In the genomic region with DNA sequence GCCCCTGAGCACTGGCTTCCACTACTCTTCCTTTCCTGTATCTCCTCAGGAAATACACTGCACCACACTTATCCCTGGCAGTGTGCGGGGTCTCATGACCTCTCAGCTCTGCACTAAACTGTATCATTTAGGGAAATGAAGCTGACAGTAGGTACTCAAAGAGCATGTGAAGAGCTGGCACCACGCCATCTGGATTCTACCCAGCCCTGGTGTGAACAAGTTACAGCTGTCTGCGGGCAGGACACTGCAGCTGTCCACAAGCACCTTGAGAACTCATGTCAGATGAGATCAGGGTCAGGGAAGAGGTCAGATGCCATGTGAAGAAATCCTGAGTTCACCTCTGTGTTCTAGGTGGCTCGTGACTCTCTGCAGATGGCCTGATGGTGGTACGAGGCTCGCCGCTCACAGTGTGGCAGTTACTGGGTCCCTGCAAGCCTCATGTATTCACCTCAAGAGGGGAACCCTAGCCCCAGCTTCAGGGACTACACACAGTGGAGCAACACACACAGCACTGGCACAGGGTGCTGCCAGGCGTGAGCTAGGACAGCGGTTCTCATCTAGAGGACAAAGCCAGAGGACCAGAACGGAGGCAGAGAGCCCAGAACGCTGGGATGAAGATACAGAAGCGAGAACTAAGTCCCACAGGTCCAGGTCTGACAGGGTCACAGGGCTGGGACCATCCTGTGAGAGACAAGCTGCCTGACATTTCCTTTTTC, we compare ENCODE assay signal across 11 mouse cellular contexts. TPM values are rescaled to one million over a fixed set of nuclear protein-coding genes. Genes with fewer than 3 reads are reported as not detected.
A peak's percentile ranks its signal among the peaks of the same experiment; 100 is the strongest.
DNase-seq lines count a peak whose midpoint lies in the region; ATAC-seq and TF ChIP-seq lines count a peak whose summit lies in the region.
"Had no signal": no experiment of that assay in that cellular context is flagged by ENCODE, and none has a peak within 500 bp of the region (broad histone marks: within the 10 kb centered on the region; RNA-seq: fewer than 3 reads in every experiment).

No protein-coding gene starts in this region.

- peak overlapping the region; percentile 86 for H3K27ac ChIP-seq in gastrocnemius, adult 2 months
- H3K27ac ChIP-seq in stomach, embryonic 15.5 days, result 0 out of 2 replicates have a peak overlapping the region, but pooled peaks have one; percentile 9
- H3K27ac ChIP-seq in stomach, postnatal 0 days (replicated peaks), result no peak overlapping the region
- peak overlapping the region; percentile 8; the same call in 1 of the 2 replicates for H3K27ac ChIP-seq in small intestine, adult 2 months (ENCODE audit: insufficient read depth, low read depth, low read length)
- H3K27ac ChIP-seq in midbrain, embryonic 13.5 days, result no peak overlapping the region
- H3K27ac ChIP-seq: neural tube, embryonic 12.5 days had no signal

- intact Hi-C loops in gastrocnemius, adult 2 months (cut with DNase I), result no loop called here
- intact Hi-C loops in gastrocnemius, postnatal 14 days (cut with DNase I; ENCODE audit: low total_unique reads), result no loop called here

- TF ChIP-seq CTCF in gastrocnemius, adult 2 months (IDR thresholded peaks at IDR 0.05), result no peak
- TF ChIP-seq CTCF in stomach, postnatal 0 days (IDR thresholded peaks at IDR 0.05; ENCODE audit: low read depth), result no peak
- no peak for TF ChIP-seq CTCF in small intestine, adult 2 months (IDR thresholded peaks at IDR 0.05; ENCODE audit: extremely low read depth, insufficient read length, insufficient replicate concordance, low read depth, low read length)

- H3K4me1 ChIP-seq in stomach, embryonic 15.5 days, result peaks cover 28% of the 10 kb centered on the region
- peaks cover 14% of the 10 kb centered on the region for H3K4me1 ChIP-seq in stomach, postnatal 0 days (replicated peaks; ENCODE audit: control insufficient read depth, insufficient read depth)
- peaks cover 25% of the 10 kb centered on the region for H3K4me1 ChIP-seq in small intestine, adult 2 months (ENCODE audit: control insufficient read depth, insufficient read depth, insufficient read length, low read length)
- H3K4me1 ChIP-seq in midbrain, embryonic 13.5 days (replicated peaks), result peaks cover 47% of the 10 kb centered on the region

- no peak for TF ChIP-seq POLR2A in small intestine, adult 2 months (IDR thresholded peaks at IDR 0.05; ENCODE audit: low read depth, low read length)

- no peak overlapping the region for H3K4me3 ChIP-seq in gastrocnemius, adult 2 months
- no peak overlapping the region for H3K4me3 ChIP-seq in stomach, embryonic 15.5 days (replicated peaks)
- H3K4me3 ChIP-seq in stomach, postnatal 0 days (ENCODE audit: low read depth, low read length), result no peak overlapping the region
- H3K4me3 ChIP-seq in small intestine, adult 2 months (ENCODE audit: low read depth, low read length), result no peak overlapping the region
- H3K4me3 ChIP-seq in midbrain, embryonic 13.5 days (replicated peaks), result no peak overlapping the region
- H3K4me3 ChIP-seq: erythroblast, embryonic 14.5 days; neural tube, embryonic 12.5 days had no signal

- H3K9me3 ChIP-seq in stomach, embryonic 15.5 days, result no peaks in the 10 kb centered on the region
- H3K9me3 ChIP-seq in stomach, postnatal 0 days (ENCODE audit: control insufficient read depth, low read length), result no peaks in the 10 kb centered on the region
- H3K9me3 ChIP-seq in midbrain, embryonic 13.5 days, result no peaks in the 10 kb centered on the region
- H3K9me3 ChIP-seq: neural tube, embryonic 12.5 days had no signal

- ATAC-seq in stomach, embryonic 15.5 days (ENCODE audit: insufficient read depth, low FRiP score, low read depth), result no peak
- ATAC-seq in stomach, postnatal 0 days (ENCODE audit: low FRiP score, low TSS enrichment), result no peak
- no peak for ATAC-seq in midbrain, embryonic 13.5 days

- H3K36me3 ChIP-seq in stomach, embryonic 15.5 days, result peaks cover 6% of the 10 kb centered on the region; the same call in 1 of the 2 replicates
- H3K36me3 ChIP-seq in stomach, postnatal 0 days (ENCODE audit: control insufficient read depth, insufficient read depth, low read length), result no peaks in the 10 kb centered on the region
- peaks cover 8% of the 10 kb centered on the region; the same call in 1 of the 2 replicates for H3K36me3 ChIP-seq in small intestine, adult 2 months (ENCODE audit: control insufficient read depth, insufficient read depth, low read length)
- peaks cover 27% of the 10 kb centered on the region for H3K36me3 ChIP-seq in midbrain, embryonic 13.5 days

- no peak for DNase-seq in gastrocnemius, adult 2 months
- no peak for DNase-seq in gastrocnemius, postnatal 14 days
- no peak for DNase-seq in stomach, postnatal 0 days (ENCODE audit: low spot score)
- DNase-seq in kidney, postnatal 10 days, result peak; percentile 87
- no peak for DNase-seq in urinary bladder, postnatal 36 days (ENCODE audit: low spot score in 2 of 2)

- no peaks in the 10 kb centered on the region for H3K27me3 ChIP-seq in stomach, embryonic 15.5 days (replicated peaks)
- H3K27me3 ChIP-seq in stomach, postnatal 0 days (ENCODE audit: control insufficient read depth, insufficient read depth, low read length), result no peaks in the 10 kb centered on the region
- no peaks in the 10 kb centered on the region for H3K27me3 ChIP-seq in small intestine, adult 2 months (ENCODE audit: control insufficient read depth, insufficient read depth, low read length)
- no peaks in the 10 kb centered on the region for H3K27me3 ChIP-seq in midbrain, embryonic 13.5 days
- H3K27me3 ChIP-seq: neural tube, embryonic 12.5 days had no signal

- no peak overlapping the region for H3K9ac ChIP-seq in stomach, embryonic 15.5 days
- H3K9ac ChIP-seq in stomach, postnatal 0 days (ENCODE audit: low read length), result no peak overlapping the region
- no peak overlapping the region for H3K9ac ChIP-seq in midbrain, embryonic 13.5 days (replicated peaks)
- H3K9ac ChIP-seq: neural tube, embryonic 12.5 days had no signal

- 74% methylated on average over 12 of the region's 12 CpGs for WGBS in stomach, embryonic 15.5 days
- WGBS in stomach, postnatal 0 days, result 74% methylated on average over 12 of the region's 12 CpGs
- WGBS in small intestine, adult 2 months, result 68% methylated on average over 12 of the region's 12 CpGs
- WGBS in midbrain, embryonic 13.5 days, result 93% methylated on average over 12 of the region's 12 CpGs

- no peak for TF ChIP-seq EP300 in stomach, postnatal 0 days (optimal IDR thresholded peaks at IDR 0.05)

- H3K4me2 ChIP-seq in stomach, embryonic 15.5 days, result no peak overlapping the region
- H3K4me2 ChIP-seq in stomach, postnatal 0 days (replicated peaks; ENCODE audit: low read depth), result no peak overlapping the region
- H3K4me2 ChIP-seq in midbrain, embryonic 13.5 days (replicated peaks), result no peak overlapping the region
- H3K4me2 ChIP-seq: neural tube, embryonic 12.5 days had no signal

RNA-seq across cellular contexts. Expression of a gene that starts 30.8 kb away (rescaled TPM):
- total RNA-seq in gastrocnemius, adult 2 months (2021), result 100 to 1,000 TPM; 166 to 175 TPM
- total RNA-seq in gastrocnemius, postnatal 14 days (2021), result 100 to 1,000 TPM; 102 to 136 TPM
- 179 and 217 TPM in 2 replicates for polyA plus RNA-seq in stomach, embryonic 15.5 days (2015; fragmentation: Nextera tagmentation; extraction: Ambion mirVana)
- 262 and 274 TPM in 2 replicates for polyA plus RNA-seq in stomach, postnatal 0 days (2015; fragmentation: Nextera tagmentation; extraction: Ambion mirVana)
- polyA plus RNA-seq in small intestine, adult 2 months (2012; rRNA removed), result 50.7 and 82.2 TPM in 2 replicates
- 364 and 371 TPM in 2 replicates for polyA plus RNA-seq in midbrain, embryonic 13.5 days (2015; fragmentation: Nextera tagmentation; extraction: Ambion mirVana)

RNA-seq across cellular contexts. Expression of a gene that starts 31.7 kb away (rescaled TPM):
- total RNA-seq in gastrocnemius, adult 2 months (2021), result 10 to 100 TPM; 18.8 to 22.3 TPM
- 10 to 100 TPM; 19.8 to 20.4 TPM for total RNA-seq in gastrocnemius, postnatal 14 days (2021)
- 12.6 and 13.0 TPM in 2 replicates for polyA plus RNA-seq in stomach, embryonic 15.5 days (2015; fragmentation: Nextera tagmentation; extraction: Ambion mirVana)
- polyA plus RNA-seq in stomach, postnatal 0 days (2015; fragmentation: Nextera tagmentation; extraction: Ambion mirVana), result 4.5 and 5.1 TPM in 2 replicates
- polyA plus RNA-seq in small intestine, adult 2 months (2012; rRNA removed), result 15.3 and 31.3 TPM in 2 replicates
- 27.6 and 29.5 TPM in 2 replicates for polyA plus RNA-seq in midbrain, embryonic 13.5 days (2015; fragmentation: Nextera tagmentation; extraction: Ambion mirVana)
- total RNA-seq: CH12.LX had no signal
- polyA plus RNA-seq: erythroblast, embryonic 14.5 days had no signal

RNA-seq across cellular contexts. Expression of a gene that starts 42.4 kb away (rescaled TPM):
- 100 to 1,000 TPM; 141 to 165 TPM for total RNA-seq in gastrocnemius, adult 2 months (2021)
- total RNA-seq in gastrocnemius, postnatal 14 days (2021), result 10 to 100 TPM; 75.2 to 89.8 TPM
- 15.8 and 16.3 TPM in 2 replicates for polyA plus RNA-seq in stomach, embryonic 15.5 days (2015; fragmentation: Nextera tagmentation; extraction: Ambion mirVana)
- polyA plus RNA-seq in stomach, postnatal 0 days (2015; fragmentation: Nextera tagmentation; extraction: Ambion mirVana), result 10.0 and 10.9 TPM in 2 replicates
- 24.9 and 30.3 TPM in 2 replicates for polyA plus RNA-seq in small intestine, adult 2 months (2012; rRNA removed)
- 21.3 and 22.9 TPM in 2 replicates for polyA plus RNA-seq in midbrain, embryonic 13.5 days (2015; fragmentation: Nextera tagmentation; extraction: Ambion mirVana)

Comparison
In these comparisons a context has a peak if more than half of its experiments do, and no peak if none do; other contexts are left out.
1. H3K27ac ChIP-seq: peak in gastrocnemius, adult 2 months (single experiment), stomach, embryonic 15.5 days (single experiment) and small intestine, adult 2 months (single experiment); none in stomach, postnatal 0 days (single experiment) and midbrain, embryonic 13.5 days (single experiment).